Mouse (Mus musculus): Measurements from ENCODE around the gene Rheb. TPM values are rescaled to one million over a fixed set of nuclear protein-coding genes. Genes with fewer than 3 reads are reported as not detected.
"Not testable (repeated sequence)": the region's sequence is repeated elsewhere in the genome, so short reads cannot be mapped to it uniquely, and the experiment has no call there.

The Rheb gene
- polyA plus RNA-seq, 1 experiment, result 10.8 TPM

- H3K4me1 ChIP-seq (ENCODE audit: control insufficient read depth, insufficient read depth, low read length), result peaks cover 4% of the 10 kb centered on the region; the same call in 1 of the 2 replicates
- TF ChIP-seq POLR2A (IDR thresholded peaks at IDR 0.05; ENCODE audit: control insufficient read depth, low read depth, low read length) (no peak), CTCF (IDR thresholded peaks at IDR 0.05; ENCODE audit: control insufficient read depth, insufficient read depth, insufficient replicate concordance, low read depth, low read length) (no peak)
- no peaks in the 10 kb centered on the region; the same call in 1 of the 2 replicates for H3K36me3 ChIP-seq (ENCODE audit: control insufficient read depth, insufficient read depth, low read length)
- H3K27ac ChIP-seq (ENCODE audit: control insufficient read depth, insufficient read depth, low read depth, low read length), result no peak overlapping the region
- no peaks in the 10 kb centered on the region for H3K27me3 ChIP-seq (ENCODE audit: control insufficient read depth, insufficient read depth, low read length)
- no peak overlapping the region for H3K4me3 ChIP-seq (ENCODE audit: control insufficient read depth, low read depth, low read length)
These were observed 18.5 kb downstream of the Rheb start for GRCm38 (mm10) chr5:24823864-24824405.

GRCm38 (mm10) chr5:24822781-24823180 lies 19.6 kb downstream of the Rheb start:
- Histone ChIP-seq H3K4me1 (ENCODE audit: control insufficient read depth, insufficient read depth, low read length) (peaks cover 4% of the 10 kb centered on the region; the same call in 1 of the 2 replicates), H3K36me3 (ENCODE audit: control insufficient read depth, insufficient read depth, low read length) (no peaks in the 10 kb centered on the region; the same call in 1 of the 2 replicates), H3K27ac (ENCODE audit: control insufficient read depth, insufficient read depth, low read depth, low read length) (no peak overlapping the region), H3K27me3 (ENCODE audit: control insufficient read depth, insufficient read depth, low read length) (no peaks in the 10 kb centered on the region), H3K4me3 (ENCODE audit: control insufficient read depth, low read depth, low read length) (no peak overlapping the region)
- TF ChIP-seq POLR2A (IDR thresholded peaks at IDR 0.05; ENCODE audit: control insufficient read depth, low read depth, low read length), result no peak
- TF ChIP-seq CTCF (IDR thresholded peaks at IDR 0.05; ENCODE audit: control insufficient read depth, insufficient read depth, insufficient replicate concordance, low read depth, low read length), result no peak

GRCm38 (mm10) chr5:24822231-24822630 lies 20.2 kb downstream of the Rheb start:
- not testable (repeated sequence) for H3K27ac ChIP-seq (ENCODE audit: control insufficient read depth, insufficient read depth, low read depth, low read length); H3K36me3 ChIP-seq (ENCODE audit: control insufficient read depth, insufficient read depth, low read length); H3K4me3 ChIP-seq (ENCODE audit: control insufficient read depth, low read depth, low read length); H3K27me3 ChIP-seq (ENCODE audit: control insufficient read depth, insufficient read depth, low read length); H3K4me1 ChIP-seq (ENCODE audit: control insufficient read depth, insufficient read depth, low read length)

GRCm38 (mm10) chr5:24821403-24821841 lies 21.0 kb downstream of the Rheb start:
- H3K36me3 ChIP-seq (ENCODE audit: control insufficient read depth, insufficient read depth, low read length), result peaks cover 4% of the 10 kb centered on the region
- no peaks in the 10 kb centered on the region for H3K27me3 ChIP-seq (ENCODE audit: control insufficient read depth, insufficient read depth, low read length)
- no peak overlapping the region for H3K27ac ChIP-seq (ENCODE audit: control insufficient read depth, insufficient read depth, low read depth, low read length)
- no peak for TF ChIP-seq POLR2A (IDR thresholded peaks at IDR 0.05; ENCODE audit: control insufficient read depth, low read depth, low read length)
- H3K4me1 ChIP-seq (ENCODE audit: control insufficient read depth, insufficient read depth, low read length), result peaks cover 2% of the 10 kb centered on the region; the same call in 1 of the 2 replicates
- no peak overlapping the region for H3K4me3 ChIP-seq (ENCODE audit: control insufficient read depth, low read depth, low read length)

- H3K27me3 ChIP-seq (ENCODE audit: control insufficient read depth, insufficient read depth, low read length), result no peaks in the 10 kb centered on the region
- H3K4me1 ChIP-seq (ENCODE audit: control insufficient read depth, insufficient read depth, low read length), result peaks cover 2% of the 10 kb centered on the region; the same call in 1 of the 2 replicates
- no peak for TF ChIP-seq POLR2A (IDR thresholded peaks at IDR 0.05; ENCODE audit: control insufficient read depth, low read depth, low read length)
- no peak for TF ChIP-seq CTCF (IDR thresholded peaks at IDR 0.05; ENCODE audit: control insufficient read depth, insufficient read depth, insufficient replicate concordance, low read depth, low read length)
- H3K27ac ChIP-seq (ENCODE audit: control insufficient read depth, insufficient read depth, low read depth, low read length), result no peak overlapping the region
- no peak overlapping the region for H3K4me3 ChIP-seq (ENCODE audit: control insufficient read depth, low read depth, low read length)
- H3K36me3 ChIP-seq (ENCODE audit: control insufficient read depth, insufficient read depth, low read length), result peaks cover 4% of the 10 kb centered on the region
These were observed 21.8 kb downstream of the Rheb start for GRCm38 (mm10) chr5:24820627-24821026.

GRCm38 (mm10) chr5:24817191-24817590 lies 25.2 kb downstream of the Rheb start:
- no peak overlapping the region for H3K27ac ChIP-seq (ENCODE audit: control insufficient read depth, insufficient read depth, low read depth, low read length)
- H3K4me1 ChIP-seq (ENCODE audit: control insufficient read depth, insufficient read depth, low read length), result peaks cover 2% of the 10 kb centered on the region; the same call in 1 of the 2 replicates
- peaks cover 5% of the 10 kb centered on the region for H3K36me3 ChIP-seq (ENCODE audit: control insufficient read depth, insufficient read depth, low read length)
- H3K27me3 ChIP-seq (ENCODE audit: control insufficient read depth, insufficient read depth, low read length), result no peaks in the 10 kb centered on the region
- TF ChIP-seq CTCF (IDR thresholded peaks at IDR 0.05; ENCODE audit: control insufficient read depth, insufficient read depth, insufficient replicate concordance, low read depth, low read length) (no peak), POLR2A (IDR thresholded peaks at IDR 0.05; ENCODE audit: control insufficient read depth, low read depth, low read length) (no peak)
- no peak overlapping the region for H3K4me3 ChIP-seq (ENCODE audit: control insufficient read depth, low read depth, low read length)

- Histone ChIP-seq H3K27me3 (ENCODE audit: control insufficient read depth, insufficient read depth, low read length) (no peaks in the 10 kb centered on the region), H3K27ac (ENCODE audit: control insufficient read depth, insufficient read depth, low read depth, low read length) (no peak overlapping the region; the same call in 1 of the 2 replicates), H3K36me3 (ENCODE audit: control insufficient read depth, insufficient read depth, low read length) (peaks cover 5% of the 10 kb centered on the region), H3K4me3 (ENCODE audit: control insufficient read depth, low read depth, low read length) (no peak overlapping the region), H3K4me1 (ENCODE audit: control insufficient read depth, insufficient read depth, low read length) (no peaks in the 10 kb centered on the region)
- TF ChIP-seq POLR2A (IDR thresholded peaks at IDR 0.05; ENCODE audit: control insufficient read depth, low read depth, low read length), result no peak
These were observed 28.5 kb downstream of the Rheb start for GRCm38 (mm10) chr5:24813946-24814345.

GRCm38 (mm10) chr5:24813005-24813404 lies 29.4 kb downstream of the Rheb start:
- no peak for TF ChIP-seq CTCF (IDR thresholded peaks at IDR 0.05; ENCODE audit: control insufficient read depth, insufficient read depth, insufficient replicate concordance, low read depth, low read length)
- TF ChIP-seq POLR2A (IDR thresholded peaks at IDR 0.05; ENCODE audit: control insufficient read depth, low read depth, low read length), result no peak
- H3K27me3 ChIP-seq (ENCODE audit: control insufficient read depth, insufficient read depth, low read length), result no peaks in the 10 kb centered on the region
- no peak overlapping the region for H3K4me3 ChIP-seq (ENCODE audit: control insufficient read depth, low read depth, low read length)
- peaks cover 5% of the 10 kb centered on the region for H3K36me3 ChIP-seq (ENCODE audit: control insufficient read depth, insufficient read depth, low read length)
- no peaks in the 10 kb centered on the region for H3K4me1 ChIP-seq (ENCODE audit: control insufficient read depth, insufficient read depth, low read length)
- no peak overlapping the region for H3K27ac ChIP-seq (ENCODE audit: control insufficient read depth, insufficient read depth, low read depth, low read length)
